Mouse (Mus musculus) retina, embryonic 14.5 days (tissue): ENCODE measurements at regions not wholly inside any gene's neighbourhood (a gene's known extent, or its start where the extent isn't known, plus 50 kb on each side); places are given as distances from the start of the nearest gene placed in this dataset.
A peak's percentile ranks its signal among the peaks of the same experiment; 100 is the strongest.

Source experiments
- DNase-seq: peaks from one replicate; pipeline ENCODE4 v3.0.0-alpha.2; 2015; ENCODE audit warnings: low spot score

- DNase-seq, result peak; percentile 18
Measured at GRCm38 (mm10) chr6:74121136-74121535, 651.7 kb upstream of the 4931417E11Rik start.
